Mouse (Mus musculus): Measurements from ENCODE around the gene Cd86. TPM values are rescaled to one million over a fixed set of nuclear protein-coding genes. Genes with fewer than 3 reads are reported as not detected.

The Cd86 gene
- polyA plus RNA-seq, 1 experiment, result 0.32 TPM

DNA sequence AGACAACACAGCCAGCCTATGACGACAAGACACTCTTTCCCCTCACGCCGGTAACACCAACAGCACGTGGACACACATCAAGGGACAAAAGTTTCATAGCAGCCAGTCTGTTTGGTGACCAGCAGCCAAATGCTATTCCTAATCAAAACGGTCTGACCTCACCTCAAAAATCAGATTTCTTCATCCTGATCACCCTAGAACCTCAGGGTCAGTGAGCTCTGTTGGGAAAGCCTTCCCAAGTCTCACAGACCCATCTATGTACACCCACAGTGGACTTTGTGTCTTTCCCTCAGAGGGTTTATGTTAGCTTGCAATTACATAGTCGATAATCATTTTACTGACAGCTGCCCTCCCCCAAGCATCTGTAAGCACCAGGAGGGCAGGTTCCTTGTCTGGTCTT lies 106.3 kb downstream of the Cd86 start:
- no peak for TF ChIP-seq POLR2A (IDR thresholded peaks at IDR 0.05; ENCODE audit: control insufficient read depth, low read depth, low read length)
- TF ChIP-seq CTCF (IDR thresholded peaks at IDR 0.05; ENCODE audit: control insufficient read depth, insufficient read depth, insufficient replicate concordance, low read depth, low read length), result no peak
- Histone ChIP-seq H3K36me3 (ENCODE audit: control insufficient read depth, insufficient read depth, low read length) (no peaks in the 10 kb centered on the region), H3K27ac (ENCODE audit: control insufficient read depth, insufficient read depth, low read depth, low read length) (no peak overlapping the region), H3K27me3 (ENCODE audit: control insufficient read depth, insufficient read depth, low read length) (no peaks in the 10 kb centered on the region), H3K4me3 (ENCODE audit: control insufficient read depth, low read depth, low read length) (no peak overlapping the region), H3K4me1 (ENCODE audit: control insufficient read depth, insufficient read depth, low read length) (peaks cover 7% of the 10 kb centered on the region)

- no peak overlapping the region for H3K4me3 ChIP-seq (ENCODE audit: control insufficient read depth, low read depth, low read length)
- H3K27ac ChIP-seq (ENCODE audit: control insufficient read depth, insufficient read depth, low read depth, low read length), result no peak overlapping the region
- peaks cover 7% of the 10 kb centered on the region for H3K4me1 ChIP-seq (ENCODE audit: control insufficient read depth, insufficient read depth, low read length)
- TF ChIP-seq POLR2A (IDR thresholded peaks at IDR 0.05; ENCODE audit: control insufficient read depth, low read depth, low read length) (no peak), CTCF (IDR thresholded peaks at IDR 0.05; ENCODE audit: control insufficient read depth, insufficient read depth, insufficient replicate concordance, low read depth, low read length) (no peak)
- H3K36me3 ChIP-seq (ENCODE audit: control insufficient read depth, insufficient read depth, low read length), result no peaks in the 10 kb centered on the region
- H3K27me3 ChIP-seq (ENCODE audit: control insufficient read depth, insufficient read depth, low read length), result no peaks in the 10 kb centered on the region
Measured at GRCm38 (mm10) chr16:36555672-36556165, 110.2 kb downstream of the Cd86 start.

Other genes with a start within 250 kb of the Cd86 start
- not detected in 2 replicates for gene Stfa3, start 210.7 kb downstream of the Cd86 start, polyA plus RNA-seq (2012; rRNA removed)
- gene Casr, start 103.9 kb downstream of the Cd86 start, polyA plus RNA-seq (2012; rRNA removed), result 1.1 TPM in 2 replicates
- gene Ildr1, start 27.9 kb upstream of the Cd86 start, polyA plus RNA-seq (2012; rRNA removed), result 0.04 and 0.45 TPM in 2 replicates
- 0.62 and 0.70 TPM in 2 replicates for gene Slc15a2, start 118.9 kb upstream of the Cd86 start, polyA plus RNA-seq (2012; rRNA removed)
- gene Iqcb1, start 162.3 kb upstream of the Cd86 start, polyA plus RNA-seq (2012; rRNA removed), result 14.2 and 16.1 TPM in 2 replicates
- 2.6 and 2.8 TPM in 2 replicates for gene Eaf2, start 208.9 kb upstream of the Cd86 start, polyA plus RNA-seq (2012; rRNA removed)
- 37.1 and 49.1 TPM in 2 replicates for gene Golgb1, start 209.1 kb upstream of the Cd86 start, polyA plus RNA-seq (2012; rRNA removed)